Mouse (Mus musculus): ENCODE measurements around the gene Nup62.
"Not testable (repeated sequence)": the region's sequence is repeated elsewhere in the genome, so short reads cannot be mapped to it uniquely, and the experiment has no call there.

DNA sequence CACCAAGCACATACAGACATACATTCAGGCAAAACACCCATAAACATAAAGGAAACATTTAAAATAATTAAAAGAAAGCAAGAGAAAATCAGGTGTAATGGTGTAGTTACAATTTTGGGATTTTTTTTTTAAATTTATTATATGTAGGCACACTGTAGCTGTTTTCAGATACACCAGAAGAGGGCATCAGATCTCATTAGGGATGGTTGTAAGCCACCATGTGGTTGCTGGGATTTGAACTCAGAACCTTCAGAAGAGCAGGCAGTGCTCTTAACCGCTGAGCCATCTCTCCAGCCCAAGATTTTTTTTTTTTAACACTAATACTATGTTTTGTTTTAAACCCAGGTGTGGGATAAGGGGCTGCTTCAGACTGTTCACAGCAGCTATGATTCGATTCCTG lies 55.9 kb downstream of the Nup62 start:
- peak; percentile 45 for TF ChIP-seq CTCF (IDR thresholded peaks at IDR 0.05; ENCODE audit: low read depth)
- not testable (repeated sequence) for TF ChIP-seq EP300 (optimal IDR thresholded peaks at IDR 0.05)
